Mouse (Mus musculus) cortical plate, adult 2 months (tissue): ENCODE measurements at regions not wholly inside any gene's neighbourhood (a gene's known extent, or its start where the extent isn't known, plus 50 kb on each side); places are given as distances from the start of the nearest gene placed in this dataset.

Experiments
- CTCF ChIP-seq: fragments of 200-500 bp; IDR thresholded peaks from 2 replicates; pipeline ENCODE4 v1.5.1; 2011; ENCODE audit warnings: mild to moderate bottlenecking, control low read depth, low read length; ENCODE audit not compliant: insufficient read depth; ENCODE audit errors: extremely low read depth
- POLR2A ChIP-seq: fragments of 200-500 bp; IDR thresholded peaks from 2 replicates; pipeline ENCODE4 v1.6.1; 2011; ENCODE audit warnings: mild to moderate bottlenecking, low read length, control low read depth; ENCODE audit not compliant: insufficient read depth; ENCODE audit errors: extremely low read depth

- TF ChIP-seq CTCF: no peak
- TF ChIP-seq POLR2A: no peak
Measured at GRCm38 (mm10) chr13:26109013-26109412, 661.0 kb downstream of the Hdgfl1 start.
